Mouse (Mus musculus) G1E (cell line): Measurements from ENCODE around the gene Crim1.

ENCODE experiments used
- CTCF ChIP-seq: IDR thresholded peaks from 2 replicates; pipeline ENCODE4 v1.5.1; 2012; ENCODE audit warnings: low read depth, low read length, inconsistent platforms, mixed read lengths
- GATA1 ChIP-seq: IDR thresholded peaks from 2 replicates; pipeline ENCODE4 v1.6.1; 2012; ENCODE audit warnings: borderline replicate concordance, low read length, inconsistent platforms, mixed read lengths

GRCm38 (mm10) chr17:78379730-78380245 lies 179.7 kb downstream of the Crim1 start:
- TF ChIP-seq CTCF (no peak), GATA1 (no peak)
